Mouse (Mus musculus) liver, embryonic 12.5 days (tissue): Measurements from ENCODE around the gene Tbp. TPM values are rescaled to one million over a fixed set of nuclear protein-coding genes. Genes with fewer than 3 reads are reported as not detected.
A peak's percentile ranks its signal among the peaks of the same experiment; 100 is the strongest.

Experiments used
- ATAC-seq: fragments of 200-750 bp; cut with Nextera tagmentation; 2 replicates; pipeline ENCODE4 v1.8.0; 2017; ENCODE audit warnings: moderate number of reproducible peaks, mild to moderate bottlenecking, moderate library complexity
- H3K27ac ChIP-seq: fragments of 300-500 bp; sonication (generic); 2 replicates; pipeline ENCODE4 v1.5.1; 2016; ENCODE audit warnings: mild to moderate bottlenecking
- H3K27me3 ChIP-seq: fragments of 300-500 bp; sonication (generic); replicated peaks from 2 replicates; pipeline ENCODE4 v1.6.1; 2016; ENCODE audit warnings: mild to moderate bottlenecking, moderate library complexity
- H3K36me3 ChIP-seq: fragments of 300-500 bp; sonication (generic); 2 replicates; pipeline ENCODE4 v1.6.1; 2016; ENCODE audit warnings: mild to moderate bottlenecking, moderate library complexity
- H3K4me1 ChIP-seq: fragments of 300-500 bp; sonication (generic); 2 replicates; pipeline ENCODE4 v1.6.1; 2016
- H3K4me2 ChIP-seq: fragments of 300-500 bp; sonication (generic); 2 replicates; pipeline ENCODE4 v1.6.1; 2016; ENCODE audit warnings: mild to moderate bottlenecking, moderate library complexity
- H3K4me3 ChIP-seq: fragments of 300-500 bp; sonication (generic); 2 replicates; pipeline ENCODE4 v1.5.1; 2016; ENCODE audit warnings: mild to moderate bottlenecking, moderate library complexity
- H3K9ac ChIP-seq: fragments of 300-500 bp; sonication (generic); 2 replicates; pipeline ENCODE4 v1.6.1; 2016; ENCODE audit warnings: mild to moderate bottlenecking, moderate library complexity
- H3K9me3 ChIP-seq: fragments of 300-500 bp; sonication (generic); replicated peaks from 2 replicates; pipeline ENCODE4 v1.6.1; 2016; ENCODE audit warnings: mild to moderate bottlenecking, moderate library complexity
- WGBS: fragments of 180-500 bp; shearing (Covaris S2); methylation state at CpG from one replicate; pipeline ENCODE4 v1.1.7; 2016; ENCODE audit not compliant: insufficient replicate concordance; 5-methylcytosine and 5-hydroxymethylcytosine counted together
- polyA plus RNA-seq: library from polyadenylated mRNA; unstranded; fragments of >200 nt; fragmentation: Nextera tagmentation; extraction: Ambion mirVana; gene quantifications from 2 replicates; pipeline ENCODE4 v1.2.1, GENCODE M21; 2016

Tbp gene
- polyA plus RNA-seq: 27.6 and 28.2 TPM in 2 replicates

DNA sequence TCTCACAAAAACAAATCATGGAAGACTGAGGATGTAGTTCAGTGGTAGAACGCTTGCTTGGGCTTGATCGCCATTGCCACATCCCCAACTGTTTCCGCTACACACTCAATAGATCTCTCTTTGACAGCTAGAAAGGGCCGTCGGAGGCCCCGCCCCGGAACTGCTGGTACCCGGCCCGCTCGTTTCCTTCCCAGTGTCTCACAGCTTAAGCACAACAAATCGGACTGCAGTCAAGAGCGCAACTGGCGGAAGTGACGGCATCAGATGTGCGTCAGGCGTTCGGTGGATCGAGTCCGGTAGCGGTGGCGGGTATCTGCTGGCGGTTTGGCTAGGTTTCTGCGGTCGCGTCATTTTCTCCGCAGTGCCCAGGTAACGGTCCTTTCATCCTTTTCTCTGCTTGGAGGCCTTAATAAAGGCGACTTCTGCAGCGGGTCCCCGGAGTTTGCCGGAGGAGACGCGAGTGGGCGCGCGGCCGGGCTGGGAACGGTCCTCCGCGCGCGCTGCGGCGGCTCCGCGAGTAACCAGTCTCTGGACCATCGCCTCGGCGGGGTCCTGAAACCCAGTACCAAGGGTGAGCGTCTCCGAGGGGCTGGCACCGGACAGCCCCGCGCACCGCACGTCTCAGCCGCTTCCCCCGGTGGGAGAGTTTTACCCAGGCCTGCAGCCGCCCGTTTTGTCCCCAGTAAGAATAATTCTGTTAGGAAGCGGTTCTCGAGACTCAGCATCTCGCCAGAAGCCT is at the start of gene Tbp, which contains the start of gene Psmb1:
Gene Tbp, plus strand, starts transcription at position 233 of the 739 bp plus-strand sequence.
Gene Psmb1, minus strand, starts transcription at position 96 of the 739 bp plus-strand sequence.
- ATAC-seq: peak; percentile 88
- peaks cover 45% of the 10 kb centered on the region for H3K4me1 ChIP-seq
- under 1% methylated on average over 63 of the region's 63 CpGs for WGBS

DNA sequence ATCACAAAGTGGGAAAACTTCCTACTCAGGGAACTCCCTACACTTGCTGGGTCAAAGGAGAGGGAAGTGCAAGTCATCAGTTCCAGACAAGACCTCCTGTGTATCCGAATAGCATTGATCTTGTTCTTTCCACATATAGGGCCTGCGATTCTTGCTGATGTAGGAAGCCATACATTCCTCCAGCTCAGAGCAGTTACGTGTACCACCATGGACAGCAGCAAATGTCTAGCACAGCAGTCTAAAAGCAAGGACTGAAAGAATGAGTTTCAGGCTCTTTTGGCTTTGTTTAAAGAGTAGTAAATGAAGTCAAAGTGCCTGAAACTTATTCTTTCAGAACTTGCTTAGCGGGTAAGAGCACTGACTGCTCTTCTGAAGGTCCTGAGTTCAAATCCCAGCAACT is 44.5 kb upstream of the Tbp start:
- Histone ChIP-seq H3K9me3 (no peaks in the 10 kb centered on the region), H3K4me2 (no peak overlapping the region), H3K27ac (no peak overlapping the region), H3K4me3 (no peak overlapping the region), H3K27me3 (no peaks in the 10 kb centered on the region), H3K36me3 (no peaks in the 10 kb centered on the region), H3K4me1 (no peaks in the 10 kb centered on the region), H3K9ac (no peak overlapping the region)
- ATAC-seq: no peak
- 58% methylated on average over 4 of the region's 4 CpGs for WGBS

More for the DNA sequence above, at the start of gene Tbp, which contains the start of gene Psmb1:
- Histone ChIP-seq H3K27ac (peak within 1 kb of the TSS; percentile 94), H3K4me2 (peak within 1 kb of the TSS; percentile 84), H3K36me3 (peaks cover 40% of the 10 kb centered on the region), H3K27me3 (no peaks in the 10 kb centered on the region), H3K9me3 (no peaks in the 10 kb centered on the region), H3K4me3 (peak within 1 kb of the TSS; percentile 86), H3K9ac (peak within 1 kb of the TSS; percentile 88)

DNA sequence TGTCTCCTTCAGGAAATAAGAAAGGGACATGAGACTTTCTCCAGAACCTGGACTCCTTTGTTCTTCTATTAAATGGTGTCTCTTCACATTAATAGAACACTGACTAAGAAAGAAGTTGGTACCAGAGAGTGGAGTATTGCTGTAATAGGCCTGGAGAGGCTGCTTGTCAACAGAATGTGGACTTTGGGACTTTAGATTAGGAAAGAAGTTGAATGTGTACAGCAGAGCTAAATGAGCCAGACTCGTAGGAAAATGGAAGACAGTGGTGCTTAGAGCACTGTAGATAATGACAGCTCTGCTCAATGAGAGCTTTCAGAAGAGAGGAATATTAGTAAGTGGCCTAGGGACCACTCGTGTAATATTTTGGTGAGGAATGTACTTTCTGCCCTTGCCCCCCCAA is 43.1 kb upstream of the Tbp start:
- Histone ChIP-seq H3K27ac (no peak overlapping the region), H3K36me3 (peaks cover under 1% of the 10 kb centered on the region; the same call in 1 of the 2 replicates), H3K27me3 (no peaks in the 10 kb centered on the region), H3K4me2 (no peak overlapping the region), H3K9me3 (no peaks in the 10 kb centered on the region), H3K4me3 (no peak overlapping the region), H3K4me1 (no peaks in the 10 kb centered on the region), H3K9ac (no peak overlapping the region)
- peak; percentile 46; the same call in 1 of the 2 replicates for ATAC-seq
- WGBS: 63% methylated on average over 2 of the region's 2 CpGs

DNA sequence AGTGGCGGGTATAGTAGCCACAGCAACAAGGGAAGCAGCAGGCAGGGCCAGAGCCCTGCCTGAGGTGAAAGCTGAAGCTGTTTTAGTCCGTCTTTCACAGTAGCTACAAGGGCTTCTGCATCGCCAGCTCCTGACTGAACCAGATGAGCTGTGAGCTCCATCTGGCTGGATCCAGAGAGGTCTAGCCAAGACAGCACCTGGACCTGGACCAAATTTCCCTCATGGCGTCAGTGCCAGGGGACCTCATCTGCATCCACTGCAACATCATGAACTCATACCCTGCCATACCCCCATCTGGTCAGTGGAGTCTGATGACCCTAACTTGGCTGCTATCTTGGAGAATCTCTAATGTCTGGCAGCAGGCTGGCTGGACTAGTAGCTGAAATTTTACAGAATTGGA is 39.9 kb upstream of the Tbp start:
- H3K27me3 ChIP-seq: no peaks in the 10 kb centered on the region
- no peak overlapping the region for H3K9ac ChIP-seq
- no peak for ATAC-seq
- H3K9me3 ChIP-seq: no peaks in the 10 kb centered on the region
- H3K36me3 ChIP-seq: peaks cover 6% of the 10 kb centered on the region
- no peak overlapping the region for H3K4me2 ChIP-seq
- no peak overlapping the region for H3K4me3 ChIP-seq
- peaks cover 11% of the 10 kb centered on the region for H3K4me1 ChIP-seq
- no peak overlapping the region for H3K27ac ChIP-seq
- 78% methylated on average over 4 of the region's 4 CpGs for WGBS

DNA sequence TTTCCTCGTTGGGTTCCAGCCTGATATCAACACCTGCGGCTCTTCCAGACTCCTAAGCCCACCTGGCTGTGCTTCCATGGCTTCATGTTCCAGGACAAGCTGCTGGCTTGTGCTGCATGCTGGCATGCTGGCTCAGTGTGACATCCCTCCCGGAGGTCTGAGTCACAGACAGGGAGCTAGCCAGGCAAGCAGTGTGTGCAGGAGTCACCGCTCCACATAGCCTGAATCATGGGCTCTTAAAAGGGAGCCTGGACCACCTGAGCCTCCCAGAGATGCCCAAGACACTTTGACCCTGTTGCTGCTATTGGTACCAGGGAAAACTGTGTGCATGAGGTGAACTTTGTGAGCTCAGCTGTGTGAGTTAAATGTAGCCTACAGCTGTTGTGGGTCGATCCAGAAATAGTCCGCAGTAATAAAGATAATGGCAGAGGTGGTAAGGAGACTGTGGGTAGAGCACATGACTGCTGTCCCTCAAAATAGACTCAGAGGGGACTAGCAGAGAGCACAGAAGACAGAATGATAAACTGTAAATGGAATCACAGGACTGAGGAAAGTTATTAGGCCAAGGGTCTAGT is 37.7 kb upstream of the Tbp start:
- Histone ChIP-seq H3K4me1 (peaks cover 11% of the 10 kb centered on the region), H3K9ac (no peak overlapping the region), H3K27me3 (no peaks in the 10 kb centered on the region), H3K4me3 (no peak overlapping the region), H3K9me3 (no peaks in the 10 kb centered on the region), H3K27ac (no peak overlapping the region), H3K36me3 (peaks cover 14% of the 10 kb centered on the region), H3K4me2 (no peak overlapping the region)
- 81% methylated on average over 6 of the region's 6 CpGs for WGBS
- no peak for ATAC-seq

DNA sequence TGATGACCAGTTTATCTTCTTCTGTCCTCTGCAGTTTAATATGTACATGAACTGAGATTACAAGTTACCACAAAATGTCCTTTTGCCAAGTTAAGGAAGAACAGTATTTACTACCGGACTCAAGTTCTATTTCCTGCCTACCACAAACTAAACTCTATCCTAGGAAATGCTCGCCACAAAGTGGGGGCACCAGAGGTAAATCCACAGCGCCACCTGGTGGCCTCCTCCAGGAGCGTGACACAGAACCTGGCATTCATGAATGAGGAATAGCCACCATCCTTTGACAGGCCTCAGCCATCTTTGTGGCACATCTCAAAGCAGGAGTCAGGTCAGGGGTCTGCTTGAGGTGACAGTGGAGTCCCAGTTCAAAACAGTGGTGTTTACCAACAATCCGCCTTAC is 32.0 kb upstream of the Tbp start:
- Histone ChIP-seq H3K9me3 (no peaks in the 10 kb centered on the region), H3K4me2 (no peak overlapping the region), H3K36me3 (peaks cover 47% of the 10 kb centered on the region), H3K9ac (no peak overlapping the region), H3K27me3 (no peaks in the 10 kb centered on the region), H3K4me3 (no peak overlapping the region), H3K27ac (no peak overlapping the region), H3K4me1 (peaks cover 3% of the 10 kb centered on the region)
- WGBS: 28% methylated on average over 5 of the region's 5 CpGs
- ATAC-seq: peak; percentile 47; the same call in 1 of the 2 replicates

DNA sequence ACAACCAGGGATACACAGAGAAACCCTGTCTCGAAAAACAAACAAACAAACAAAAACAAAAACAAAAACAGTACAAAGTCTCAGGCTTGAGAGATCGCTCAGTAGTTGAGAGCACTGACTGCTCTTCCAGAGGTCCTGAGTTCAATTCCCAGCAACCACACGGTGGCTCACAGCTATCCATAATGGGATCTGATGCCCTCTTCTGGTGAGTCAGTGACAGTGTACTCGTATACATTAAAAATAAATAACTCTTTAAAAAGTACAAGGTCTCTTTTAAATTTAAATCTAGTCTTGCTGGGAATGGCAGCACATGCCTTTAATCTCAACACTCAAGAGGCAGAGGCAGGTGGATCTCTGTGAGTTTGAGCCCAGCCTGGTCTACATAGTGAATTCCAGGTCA is 27.0 kb upstream of the Tbp start:
- peaks cover 82% of the 10 kb centered on the region for H3K36me3 ChIP-seq
- no peaks in the 10 kb centered on the region for H3K4me1 ChIP-seq
- H3K27me3 ChIP-seq: no peaks in the 10 kb centered on the region
- H3K27ac ChIP-seq: no peak overlapping the region
- no peak for ATAC-seq
- 78% methylated on average over 4 of the region's 4 CpGs for WGBS
- no peak overlapping the region for H3K9ac ChIP-seq
- H3K9me3 ChIP-seq: no peaks in the 10 kb centered on the region
- no peak overlapping the region for H3K4me3 ChIP-seq
- no peak overlapping the region for H3K4me2 ChIP-seq

DNA sequence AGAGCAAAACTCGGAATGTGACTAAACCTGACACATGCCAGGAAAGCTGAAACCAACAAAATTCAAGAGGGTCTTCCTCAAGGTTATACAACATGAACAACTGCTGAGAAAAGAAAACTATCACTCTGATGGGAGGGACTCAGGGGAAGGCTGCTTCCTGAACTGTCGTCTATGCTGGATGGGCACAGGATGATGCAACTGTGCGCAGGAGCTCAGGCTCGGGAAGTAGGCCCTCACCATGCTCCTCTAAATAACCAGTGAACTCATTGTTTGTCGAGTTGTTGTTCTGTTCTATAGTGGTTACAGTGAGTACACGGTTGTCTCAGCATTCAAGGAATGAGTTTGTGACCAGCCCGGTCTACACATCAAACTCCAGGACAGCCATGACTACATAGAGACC is 9.1 kb upstream of the Tbp start:
- WGBS: 83% methylated on average over 7 of the region's 7 CpGs
- H3K4me1 ChIP-seq: peaks cover 8% of the 10 kb centered on the region; the same call in 1 of the 2 replicates
- no peak overlapping the region for H3K4me2 ChIP-seq
- no peak overlapping the region for H3K27ac ChIP-seq
- H3K9me3 ChIP-seq: no peaks in the 10 kb centered on the region
- peaks cover 71% of the 10 kb centered on the region for H3K36me3 ChIP-seq
- ATAC-seq: no peak
- H3K4me3 ChIP-seq: no peak overlapping the region
- no peaks in the 10 kb centered on the region for H3K27me3 ChIP-seq
- H3K9ac ChIP-seq: no peak overlapping the region

DNA sequence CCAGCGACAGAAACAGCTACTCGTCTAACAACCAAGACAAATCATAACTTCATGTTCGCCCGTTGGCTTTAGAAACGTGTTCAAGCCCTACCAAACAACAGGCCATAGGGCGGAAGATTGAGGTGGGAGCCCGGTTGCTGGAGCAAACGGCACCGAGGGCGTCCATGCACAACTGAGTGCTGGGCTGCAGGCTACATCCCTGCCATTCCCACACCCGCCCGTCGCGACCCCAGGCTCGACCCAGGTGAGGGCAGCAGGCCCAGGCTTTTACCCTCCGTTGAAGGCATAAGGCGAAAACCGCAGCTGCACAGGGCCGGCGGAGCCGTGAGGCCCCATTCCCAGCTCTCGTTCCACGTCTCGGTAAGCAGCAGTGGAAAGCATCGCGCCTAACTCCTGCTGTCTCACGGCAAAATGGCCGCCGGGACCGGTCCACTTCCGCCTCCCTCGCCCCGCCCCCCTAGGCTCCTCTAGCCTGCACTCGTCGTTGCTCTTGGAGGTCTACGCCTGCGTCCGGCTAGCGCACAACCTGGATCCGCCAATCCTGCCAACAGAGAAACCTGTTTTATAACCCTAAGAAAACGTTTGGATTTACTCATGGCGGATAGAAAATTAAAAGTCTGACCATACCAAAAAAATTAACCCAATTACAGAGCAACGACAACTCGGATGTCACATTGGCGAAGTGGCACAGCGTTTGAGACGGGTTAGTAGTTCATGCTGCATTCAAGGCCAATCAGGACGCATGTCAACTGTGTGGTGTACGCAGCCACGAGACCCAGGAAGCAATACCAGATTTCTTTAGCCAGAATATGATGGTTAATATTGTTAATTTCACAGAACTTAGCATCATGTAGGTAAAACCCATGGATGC is 1.6 kb upstream of the Tbp start:
- WGBS: under 1% methylated on average over 50 of the region's 50 CpGs

DNA sequence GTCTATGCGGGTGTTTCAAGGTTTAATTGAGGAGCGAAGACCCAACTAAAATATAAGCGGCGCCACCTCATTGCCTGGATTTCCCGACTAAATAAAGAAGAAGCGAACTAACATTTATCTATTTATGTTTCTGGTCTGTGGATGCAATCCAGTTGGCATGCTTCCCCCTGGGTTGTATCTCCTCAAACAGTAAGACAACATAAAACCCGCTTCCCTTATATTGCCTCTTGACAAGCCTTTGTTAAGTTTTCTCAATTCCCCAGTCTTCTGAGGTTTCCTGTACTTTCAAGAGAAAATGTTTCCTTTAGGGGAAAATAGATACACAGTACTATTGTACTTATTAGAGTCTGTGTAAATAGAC is 955 bp upstream of the Tbp start:
- H3K27me3 ChIP-seq: no peaks in the 10 kb centered on the region
- 29% methylated on average over 7 of the region's 7 CpGs for WGBS
- H3K36me3 ChIP-seq: peaks cover 40% of the 10 kb centered on the region
- no peak for ATAC-seq
- H3K27ac ChIP-seq: peak overlapping the region; percentile 94
- H3K9me3 ChIP-seq: no peaks in the 10 kb centered on the region
- peak overlapping the region; percentile 84 for H3K4me2 ChIP-seq
- peak overlapping the region; percentile 88 for H3K9ac ChIP-seq
- peak overlapping the region; percentile 86 for H3K4me3 ChIP-seq
- peaks cover 47% of the 10 kb centered on the region for H3K4me1 ChIP-seq

More for the DNA sequence above, 1.6 kb upstream of the Tbp start:
- Histone ChIP-seq H3K36me3 (peaks cover 41% of the 10 kb centered on the region), H3K4me3 (peak overlapping the region; percentile 86), H3K9me3 (no peaks in the 10 kb centered on the region), H3K27me3 (no peaks in the 10 kb centered on the region), H3K4me2 (peak overlapping the region; percentile 84), H3K27ac (peak overlapping the region; percentile 94), H3K4me1 (peaks cover 47% of the 10 kb centered on the region), H3K9ac (peak overlapping the region; percentile 88)
- ATAC-seq: peak; percentile 94

DNA sequence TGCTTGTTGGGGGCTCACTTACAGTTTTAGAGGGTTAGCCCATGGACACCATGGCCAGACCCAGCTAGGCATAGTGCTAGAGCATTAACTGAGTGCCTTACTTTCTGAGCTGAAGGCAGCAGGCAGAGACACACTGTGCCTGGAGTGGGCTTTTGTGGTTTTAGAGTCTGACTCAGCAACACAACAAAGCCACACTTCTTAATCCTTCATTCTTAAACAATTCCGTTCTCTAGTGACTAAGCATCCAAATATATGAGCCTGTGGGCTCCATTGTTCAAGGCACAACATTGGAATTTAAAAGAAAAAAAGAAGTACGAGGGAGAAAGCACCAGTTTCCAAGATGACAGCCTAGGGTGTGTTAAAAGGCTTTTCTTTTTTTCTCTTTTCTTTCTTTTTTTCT is 11.0 kb downstream of the Tbp start:
- WGBS: 84% methylated on average over 2 of the region's 2 CpGs
- H3K9ac ChIP-seq: no peak overlapping the region
- peaks cover 95% of the 10 kb centered on the region for H3K36me3 ChIP-seq
- no peaks in the 10 kb centered on the region for H3K4me1 ChIP-seq
- H3K27me3 ChIP-seq: no peaks in the 10 kb centered on the region
- H3K4me2 ChIP-seq: no peak overlapping the region
- no peaks in the 10 kb centered on the region for H3K9me3 ChIP-seq
- H3K27ac ChIP-seq: no peak overlapping the region
- H3K4me3 ChIP-seq: no peak overlapping the region
- ATAC-seq: no peak

DNA sequence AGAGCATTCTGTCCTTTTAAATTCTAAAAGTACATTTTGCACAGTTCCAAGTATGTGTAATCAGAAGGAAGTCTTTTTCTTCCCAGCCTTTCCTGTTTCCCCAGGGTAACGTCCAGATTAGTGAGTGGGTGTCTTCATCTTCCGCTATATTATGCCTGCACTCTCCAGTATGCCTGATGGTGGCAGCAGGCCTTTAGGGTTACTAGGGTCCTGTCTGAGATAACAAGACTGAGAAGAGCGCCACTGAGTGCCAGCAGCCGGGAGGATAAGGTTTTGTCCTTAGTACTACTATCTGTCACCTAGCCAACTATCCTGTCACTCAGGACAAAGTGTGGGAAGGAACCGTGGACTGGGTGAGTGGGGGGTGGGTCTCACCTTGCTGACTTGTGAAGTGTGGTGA is 18.1 kb downstream of the Tbp start:
- Histone ChIP-seq H3K4me2 (no peak overlapping the region), H3K27me3 (no peaks in the 10 kb centered on the region), H3K9ac (no peak overlapping the region), H3K4me3 (no peak overlapping the region), H3K27ac (no peak overlapping the region), H3K4me1 (no peaks in the 10 kb centered on the region), H3K9me3 (no peaks in the 10 kb centered on the region), H3K36me3 (peaks cover 95% of the 10 kb centered on the region)
- WGBS: 50% methylated on average over 5 of the region's 5 CpGs
- peak; percentile 44 for ATAC-seq
